8 mouse cellular contexts compared by ENCODE assay signal in the genomic region with DNA sequence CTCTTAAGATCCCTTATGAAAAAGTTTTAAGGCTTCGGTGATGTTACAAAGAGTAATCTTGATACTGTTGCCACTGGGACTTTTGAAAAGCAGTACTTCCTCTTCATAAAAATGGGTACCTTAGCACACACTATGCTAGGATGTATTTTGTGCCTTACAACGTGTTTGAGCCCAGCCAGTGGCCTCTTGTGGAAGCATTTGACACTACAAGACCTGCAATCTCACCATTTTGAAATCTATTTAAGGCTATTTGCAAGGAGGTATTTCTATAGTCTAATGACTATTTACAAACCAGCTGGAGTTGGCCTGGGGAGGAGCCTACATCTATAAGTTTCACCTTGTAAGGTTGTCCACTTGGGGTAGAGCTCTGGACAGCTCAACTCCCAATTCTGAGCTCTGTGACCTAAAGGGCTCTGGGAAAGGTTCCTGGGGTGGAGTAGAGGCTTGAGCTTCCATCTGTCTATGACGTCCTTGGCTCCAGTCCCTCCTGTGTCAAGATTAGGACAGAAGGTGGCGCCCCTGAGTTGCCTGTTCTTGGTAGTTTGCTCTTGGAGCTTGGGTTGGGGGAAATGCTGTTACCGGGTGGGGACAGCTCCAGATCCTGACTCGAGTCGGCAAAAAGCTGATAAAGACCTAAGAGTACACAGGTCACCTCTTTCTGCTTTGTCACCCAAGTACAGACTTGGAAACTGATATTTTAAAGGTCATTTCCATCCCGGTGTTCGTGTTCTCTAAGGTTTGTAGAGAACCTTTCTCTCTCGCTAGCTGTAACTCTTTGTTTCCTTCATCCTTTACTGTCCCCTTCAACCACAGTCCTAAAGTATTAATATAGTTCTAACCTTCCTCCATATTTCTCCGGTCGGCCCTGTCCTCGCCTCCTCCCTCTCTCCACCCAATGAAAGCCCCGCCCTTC. TPM values are rescaled to one million over a fixed set of nuclear protein-coding genes. Genes with fewer than 3 reads are reported as not detected.
DNase-seq lines count a peak whose midpoint lies in the region; ATAC-seq and TF ChIP-seq lines count a peak whose summit lies in the region.

No protein-coding gene starts in this region.

- H3K27ac ChIP-seq in bone marrow, adult 2 months (ENCODE audit: control insufficient read depth, insufficient read depth, low read depth, low read length, poor library complexity) = peak overlapping the region; percentile 95
- H3K27ac ChIP-seq in embryonic facial prominence, embryonic 15.5 days (replicated peaks) = peak overlapping the region; percentile 94
- H3K27ac ChIP-seq in limb, embryonic 14.5 days (replicated peaks; ENCODE audit: low read depth, low read length) = no peak overlapping the region
- H3K27ac ChIP-seq in midbrain, embryonic 16.5 days (ENCODE audit: low read length) = no peak overlapping the region
- peak overlapping the region; percentile 37 for H3K27ac ChIP-seq in spleen, adult 2 months (ENCODE audit: insufficient read depth, low read length)

- no peak overlapping the region for H3K9ac ChIP-seq in embryonic facial prominence, embryonic 15.5 days
- H3K9ac ChIP-seq in limb, embryonic 14.5 days (ENCODE audit: low read depth, low read length, severe bottlenecking) = peak overlapping the region; percentile 25; the same call in 1 of the 2 replicates
- 0 out of 2 replicates have a peak overlapping the region, but pooled peaks have one; percentile 26 for H3K9ac ChIP-seq in midbrain, embryonic 16.5 days (ENCODE audit: low read depth, low read length)

- H3K9me3 ChIP-seq in embryonic facial prominence, embryonic 15.5 days (replicated peaks) = no peaks in the 10 kb centered on the region
- H3K9me3 ChIP-seq in limb, embryonic 14.5 days (ENCODE audit: control insufficient read depth, low read length) = no peaks in the 10 kb centered on the region
- no peaks in the 10 kb centered on the region for H3K9me3 ChIP-seq in midbrain, embryonic 16.5 days (replicated peaks; ENCODE audit: control insufficient read depth, low read length, poor library complexity, severe bottlenecking)

- peak; percentile 26; the same call in 1 of the 2 replicates for ATAC-seq in embryonic facial prominence, embryonic 15.5 days (ENCODE audit: insufficient number of reproducible peaks, low FRiP score, low TSS enrichment, low read depth)
- peak; percentile 42 for ATAC-seq in limb, embryonic 14.5 days (ENCODE audit: low FRiP score, low read depth)
- peak; percentile 12; the same call in 1 of the 2 replicates for ATAC-seq in midbrain, embryonic 16.5 days

- WGBS in bone marrow, adult 2 months = 1% methylated on average over 14 of the region's 14 CpGs
- 7% methylated on average over 14 of the region's 14 CpGs for WGBS in embryonic facial prominence, embryonic 15.5 days
- WGBS in limb, embryonic 14.5 days = 6% methylated on average over 14 of the region's 14 CpGs
- WGBS in midbrain, embryonic 16.5 days = 8% methylated on average over 14 of the region's 14 CpGs
- under 1% methylated on average over 14 of the region's 14 CpGs for WGBS in spleen, adult 2 months

- TF ChIP-seq POLR2A in bone marrow, adult 2 months (IDR thresholded peaks at IDR 0.05; ENCODE audit: borderline replicate concordance, control insufficient read depth, low read depth, low read length) = no peak
- no peak for TF ChIP-seq POLR2A in limb, embryonic 14.5 days (IDR thresholded peaks at IDR 0.05; ENCODE audit: borderline replicate concordance, extremely low read depth, insufficient read depth, insufficient read length)
- TF ChIP-seq POLR2A in spleen, adult 2 months (IDR thresholded peaks at IDR 0.05; ENCODE audit: low read depth, low read length) = no peak

- TF ChIP-seq CTCF in bone marrow, adult 2 months (IDR thresholded peaks at IDR 0.05; ENCODE audit: control insufficient read depth, insufficient read depth, low read length) = peak; percentile 85
- peak; percentile 73; the same call in 1 of the 2 replicates for TF ChIP-seq CTCF in spleen, adult 2 months (IDR thresholded peaks at IDR 0.05; ENCODE audit: extremely low read depth, insufficient read depth, insufficient read length, insufficient replicate concordance)

- H3K4me3 ChIP-seq in bone marrow, adult 2 months (replicated peaks; ENCODE audit: control insufficient read depth, low read depth, low read length) = peak overlapping the region; percentile 90
- H3K4me3 ChIP-seq in embryonic facial prominence, embryonic 15.5 days (replicated peaks) = peak overlapping the region; percentile 89
- H3K4me3 ChIP-seq in limb, embryonic 14.5 days (replicated peaks; ENCODE audit: low read length) = peak overlapping the region; percentile 85
- H3K4me3 ChIP-seq in midbrain, embryonic 16.5 days (ENCODE audit: low read depth, low read length) = peak overlapping the region; percentile 72; the same call in 1 of the 2 replicates
- H3K4me3 ChIP-seq in spleen, adult 2 months (ENCODE audit: extremely low read depth, insufficient read depth, insufficient read length) = peak overlapping the region; percentile 97

- no peaks in the 10 kb centered on the region for H3K27me3 ChIP-seq in embryonic facial prominence, embryonic 15.5 days
- H3K27me3 ChIP-seq in limb, embryonic 14.5 days (ENCODE audit: control insufficient read depth, insufficient read depth, low read length) = no peaks in the 10 kb centered on the region
- H3K27me3 ChIP-seq in midbrain, embryonic 16.5 days (ENCODE audit: control insufficient read depth, insufficient read depth, low read depth, low read length) = no peaks in the 10 kb centered on the region
- H3K27me3 ChIP-seq in spleen, adult 2 months (ENCODE audit: control insufficient read depth, insufficient read depth, low read length) = no peaks in the 10 kb centered on the region

- peak; percentile 93 for DNase-seq in A20 (ENCODE audit: low read depth, low spot score)
- DNase-seq in heart, adult 8-10 months (ENCODE audit: low spot score) = peak; percentile 94
- peak; percentile 89 to 94 for DNase-seq in kidney, adult 8-10 months
- peak; percentile 94 for DNase-seq in limb, embryonic 14.5 days (ENCODE audit: low spot score)
- DNase-seq in spleen, adult 2 months (ENCODE audit: low read depth in 1 of 2, low spot score in 2 of 2) = peak; percentile 76 to 84

- peaks cover 3% of the 10 kb centered on the region; the same call in 1 of the 2 replicates for H3K4me1 ChIP-seq in bone marrow, adult 2 months (ENCODE audit: control insufficient read depth, insufficient read depth, low read length)
- peaks cover 47% of the 10 kb centered on the region for H3K4me1 ChIP-seq in embryonic facial prominence, embryonic 15.5 days
- H3K4me1 ChIP-seq in limb, embryonic 14.5 days (ENCODE audit: control insufficient read depth, insufficient read depth, low read length) = peaks cover 24% of the 10 kb centered on the region
- peaks cover 28% of the 10 kb centered on the region for H3K4me1 ChIP-seq in midbrain, embryonic 16.5 days (ENCODE audit: control insufficient read depth, insufficient read depth, low read length)
- H3K4me1 ChIP-seq in spleen, adult 2 months (ENCODE audit: control insufficient read depth, insufficient read depth, insufficient read length) = peaks cover 6% of the 10 kb centered on the region; the same call in 1 of the 2 replicates

- peak overlapping the region; percentile 90 for H3K4me2 ChIP-seq in embryonic facial prominence, embryonic 15.5 days (replicated peaks)
- H3K4me2 ChIP-seq in limb, embryonic 14.5 days (replicated peaks; ENCODE audit: low read depth, low read length, severe bottlenecking) = peak overlapping the region; percentile 92
- peak overlapping the region; percentile 85 for H3K4me2 ChIP-seq in midbrain, embryonic 16.5 days (ENCODE audit: low read length)

- peaks cover 42% of the 10 kb centered on the region for H3K36me3 ChIP-seq in embryonic facial prominence, embryonic 15.5 days
- peaks cover 50% of the 10 kb centered on the region for H3K36me3 ChIP-seq in limb, embryonic 14.5 days (ENCODE audit: control insufficient read depth, insufficient read depth, low read length)
- peaks cover 32% of the 10 kb centered on the region for H3K36me3 ChIP-seq in midbrain, embryonic 16.5 days (ENCODE audit: control insufficient read depth, insufficient read depth, low read length)
- peaks cover 32% of the 10 kb centered on the region for H3K36me3 ChIP-seq in spleen, adult 2 months (ENCODE audit: control insufficient read depth, insufficient read depth, low read length)

RNA-seq across cellular contexts. Expression of a gene that starts 0.5 kb away (rescaled TPM):
- 31.8 and 64.0 TPM in 2 replicates for polyA plus RNA-seq in bone marrow, adult 2 months (2011; ENCODE audit: insufficient read depth, insufficient read length, low replicate concordance, missing spikeins)
- 11.0 and 12.2 TPM in 2 replicates for polyA plus RNA-seq in embryonic facial prominence, embryonic 15.5 days (2015; fragmentation: Nextera tagmentation; extraction: Ambion mirVana)
- total RNA-seq in heart, adult 8-10 months (2022) = 10 to 100 TPM; 21.3 to 22.8 (median 22.1) TPM
- 28.3 and 31.1 TPM in 2 replicates for polyA plus RNA-seq in limb, embryonic 14.5 days (2012; rRNA removed)
- polyA plus RNA-seq in limb, embryonic 14.5 days (2014; fragmentation: Nextera tagmentation; extraction: Ambion mirVana) = 17.5 and 18.2 TPM in 2 replicates
- 7.4 and 8.5 TPM in 2 replicates for polyA plus RNA-seq in midbrain, embryonic 16.5 days (2015; fragmentation: Nextera tagmentation; extraction: Ambion mirVana)
- 39.0 and 43.3 TPM in 2 replicates for polyA plus RNA-seq in spleen, adult 2 months (2012; rRNA removed)

RNA-seq across cellular contexts. Expression of a gene that starts 7.8 kb away (rescaled TPM):
- 369 and 567 TPM in 2 replicates for polyA plus RNA-seq in bone marrow, adult 2 months (2011; ENCODE audit: insufficient read depth, insufficient read length, low replicate concordance, missing spikeins)
- polyA plus RNA-seq in embryonic facial prominence, embryonic 15.5 days (2015; fragmentation: Nextera tagmentation; extraction: Ambion mirVana) = 1,910 and 2,016 TPM in 2 replicates
- total RNA-seq in heart, adult 8-10 months (2022) = 1,000 to 10,000 TPM; 7,887 to 9,725 (median 8,934) TPM
- 1,269 and 2,071 TPM in 2 replicates for polyA plus RNA-seq in limb, embryonic 14.5 days (2012; rRNA removed)
- 1,908 and 2,011 TPM in 2 replicates for polyA plus RNA-seq in limb, embryonic 14.5 days (2014; fragmentation: Nextera tagmentation; extraction: Ambion mirVana)
- 2,034 and 2,090 TPM in 2 replicates for polyA plus RNA-seq in midbrain, embryonic 16.5 days (2015; fragmentation: Nextera tagmentation; extraction: Ambion mirVana)
- 803 and 1,529 TPM in 2 replicates for polyA plus RNA-seq in spleen, adult 2 months (2012; rRNA removed)

RNA-seq across cellular contexts. Expression of a gene that starts 32.2 kb away (rescaled TPM):
- 102 and 168 TPM in 2 replicates for polyA plus RNA-seq in bone marrow, adult 2 months (2011; ENCODE audit: insufficient read depth, insufficient read length, low replicate concordance, missing spikeins)
- polyA plus RNA-seq in embryonic facial prominence, embryonic 15.5 days (2015; fragmentation: Nextera tagmentation; extraction: Ambion mirVana) = 453 and 461 TPM in 2 replicates
- 100 to 1,000 TPM in 1 of 4 experiments, 10 to 100 TPM in 3; 77.8 to 104 (median 91.6) TPM for total RNA-seq in heart, adult 8-10 months (2022)
- polyA plus RNA-seq in limb, embryonic 14.5 days (2012; rRNA removed) = 78.0 and 93.0 TPM in 2 replicates
- polyA plus RNA-seq in limb, embryonic 14.5 days (2014; fragmentation: Nextera tagmentation; extraction: Ambion mirVana) = 450 and 461 TPM in 2 replicates
- 387 and 407 TPM in 2 replicates for polyA plus RNA-seq in midbrain, embryonic 16.5 days (2015; fragmentation: Nextera tagmentation; extraction: Ambion mirVana)
- polyA plus RNA-seq in spleen, adult 2 months (2012; rRNA removed) = 20.2 and 59.3 TPM in 2 replicates

RNA-seq across cellular contexts. Expression of a gene that starts 55.5 kb away (rescaled TPM):
- 429 and 585 TPM in 2 replicates for polyA plus RNA-seq in bone marrow, adult 2 months (2011; ENCODE audit: insufficient read depth, insufficient read length, low replicate concordance, missing spikeins)
- polyA plus RNA-seq in embryonic facial prominence, embryonic 15.5 days (2015; fragmentation: Nextera tagmentation; extraction: Ambion mirVana) = 690 and 754 TPM in 2 replicates
- total RNA-seq in heart, adult 8-10 months (2022) = 100 to 1,000 TPM; 503 to 580 (median 537) TPM
- polyA plus RNA-seq in limb, embryonic 14.5 days (2012; rRNA removed) = 362 and 554 TPM in 2 replicates
- polyA plus RNA-seq in limb, embryonic 14.5 days (2014; fragmentation: Nextera tagmentation; extraction: Ambion mirVana) = 844 and 893 TPM in 2 replicates
- polyA plus RNA-seq in midbrain, embryonic 16.5 days (2015; fragmentation: Nextera tagmentation; extraction: Ambion mirVana) = 487 and 537 TPM in 2 replicates
- 124 and 171 TPM in 2 replicates for polyA plus RNA-seq in spleen, adult 2 months (2012; rRNA removed)

Comparison
In these comparisons a context has a peak if more than half of its experiments do, and no peak if none do; other contexts are left out.
1. H3K27ac ChIP-seq: peak in bone marrow, adult 2 months (single experiment), embryonic facial prominence, embryonic 15.5 days (single experiment) and spleen, adult 2 months (single experiment); none in limb, embryonic 14.5 days (single experiment) and midbrain, embryonic 16.5 days (single experiment).
2. Peak in every context shown above with its lines, with median percentiles within 50 percentile points of each other: DNase-seq, H3K4me3 ChIP-seq, ATAC-seq and H3K4me2 ChIP-seq.